Mouse (Mus musculus) right cerebral cortex, postnatal 4 days (tissue): Measurements from ENCODE around the gene Miga2.
A peak's percentile ranks its signal among the peaks of the same experiment; 100 is the strongest.

Experiments
- DNase-seq: peaks from one replicate; pipeline ENCODE4 v3.0.0-alpha.2; 2022

Miga2 gene

DNA sequence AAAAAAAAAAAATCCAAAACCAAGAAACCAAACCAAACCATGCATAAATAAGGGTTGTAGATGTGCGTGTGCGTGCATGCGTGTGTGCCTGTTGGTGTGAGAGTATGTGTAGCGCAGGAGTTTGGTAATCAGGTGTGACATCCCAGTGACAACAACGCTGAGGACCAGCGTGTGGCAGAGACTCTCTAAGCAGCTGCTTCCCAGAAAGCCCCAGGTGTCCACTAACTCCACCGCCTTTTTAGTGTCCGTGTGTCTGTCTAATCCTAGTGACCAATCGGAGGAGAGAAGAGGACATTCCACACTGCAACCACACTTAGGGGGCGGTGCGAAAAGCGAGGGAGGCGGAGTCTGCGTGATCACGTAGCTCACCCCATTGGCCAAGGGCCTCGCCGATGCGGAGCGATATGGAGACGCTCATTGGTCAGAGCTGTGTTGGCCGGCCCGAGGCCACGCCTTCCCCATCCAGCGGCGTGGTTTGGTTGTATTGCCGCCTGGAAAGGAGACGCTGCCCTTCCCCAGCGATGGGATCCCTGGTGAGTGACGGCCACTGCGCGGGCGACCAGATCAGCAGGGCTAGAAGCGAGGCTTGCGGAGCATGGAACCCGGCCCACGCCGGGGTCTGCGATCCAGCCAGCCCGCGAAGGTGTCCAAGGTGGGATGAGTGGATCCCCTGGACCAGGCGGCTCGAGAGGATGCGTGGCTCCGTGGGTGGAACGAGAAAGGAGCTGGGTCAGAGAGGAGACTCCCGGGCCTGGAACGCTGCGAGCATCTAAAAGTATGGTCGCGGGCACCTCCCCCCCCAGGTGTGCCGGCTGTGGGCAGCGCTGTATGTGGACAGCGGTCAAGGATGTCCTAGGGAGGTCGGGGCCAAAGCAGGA is at the start of gene Miga2:
Gene Miga2 (plus strand): TSS at position 461 of the 878 bp plus-strand sequence.
- DNase-seq = peak; percentile 93

DNA sequence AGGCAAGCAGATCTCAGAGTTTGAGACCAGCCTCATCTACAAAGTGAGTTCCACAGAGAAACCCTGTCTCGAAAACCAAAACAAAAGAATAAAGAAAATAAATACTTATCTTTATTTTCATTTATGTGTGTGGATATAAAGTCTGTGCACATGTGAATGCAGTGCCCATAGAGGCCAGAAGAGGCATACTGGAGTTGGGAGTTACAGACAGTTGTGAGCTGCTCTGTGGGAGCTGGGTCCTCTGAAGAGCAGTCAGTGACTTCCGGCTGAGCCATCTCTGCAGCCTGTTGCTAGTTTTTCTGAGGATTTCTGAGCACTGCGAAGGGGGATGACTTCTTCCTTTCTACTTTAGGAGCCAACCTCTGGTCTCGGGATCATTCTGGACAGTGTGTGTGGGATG is 47.9 kb upstream of the Miga2 start:
- DNase-seq = no peak

GRCm38 (mm10) chr2:30316955-30317354 is 47.1 kb upstream of the Miga2 start:
- DNase-seq = no peak

DNA sequence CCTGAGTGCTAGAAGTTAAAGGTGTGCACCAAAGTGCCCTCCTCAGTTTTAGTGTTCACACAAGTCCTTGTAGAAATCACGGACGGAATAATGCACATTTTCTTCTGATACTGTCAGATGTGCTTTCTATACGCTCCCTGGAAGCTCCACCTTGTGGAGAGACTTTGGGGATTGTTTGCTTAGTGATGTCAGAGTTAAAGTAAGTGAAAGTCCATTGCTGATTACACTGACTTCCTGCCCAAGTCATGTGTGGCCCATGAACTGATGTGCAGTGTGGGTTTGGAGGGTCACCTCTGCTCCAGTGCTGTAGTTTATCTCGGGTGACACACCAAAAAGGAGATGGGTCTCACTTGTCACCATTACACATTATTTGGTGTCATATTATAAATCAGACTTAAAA is 44.8 kb upstream of the Miga2 start:
- DNase-seq = no peak

- no peak for DNase-seq
These were observed 40.9 kb upstream of the Miga2 start for GRCm38 (mm10) chr2:30323111-30323510.

- no peak for DNase-seq
These were observed 38.7 kb upstream of the Miga2 start for GRCm38 (mm10) chr2:30325296-30325695.

DNA sequence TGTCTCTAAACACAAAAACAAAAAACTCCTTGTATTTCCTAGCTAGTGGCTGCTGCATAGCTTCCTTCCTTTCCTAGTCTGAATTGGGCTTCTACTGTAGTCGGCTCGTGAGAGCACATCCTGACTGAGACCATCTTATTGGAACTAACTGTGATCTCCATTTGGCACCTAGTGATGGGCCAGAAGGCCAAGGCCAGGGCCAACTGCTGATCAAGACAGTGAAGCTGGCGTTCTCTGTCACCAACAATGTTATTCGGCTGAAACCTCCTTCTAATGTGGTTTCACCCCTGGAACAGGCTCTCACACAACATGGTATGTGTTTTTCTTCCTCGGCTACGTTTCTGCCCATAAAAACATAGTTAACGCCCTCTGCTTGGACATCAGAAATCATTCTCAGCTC is 36.8 kb upstream of the Miga2 start:
- no peak for DNase-seq

- DNase-seq = no peak
These were observed 35.2 kb upstream of the Miga2 start for GRCm38 (mm10) chr2:30328791-30329190.

GRCm38 (mm10) chr2:30335324-30335723 is 28.7 kb upstream of the Miga2 start:
- no peak for DNase-seq

DNA sequence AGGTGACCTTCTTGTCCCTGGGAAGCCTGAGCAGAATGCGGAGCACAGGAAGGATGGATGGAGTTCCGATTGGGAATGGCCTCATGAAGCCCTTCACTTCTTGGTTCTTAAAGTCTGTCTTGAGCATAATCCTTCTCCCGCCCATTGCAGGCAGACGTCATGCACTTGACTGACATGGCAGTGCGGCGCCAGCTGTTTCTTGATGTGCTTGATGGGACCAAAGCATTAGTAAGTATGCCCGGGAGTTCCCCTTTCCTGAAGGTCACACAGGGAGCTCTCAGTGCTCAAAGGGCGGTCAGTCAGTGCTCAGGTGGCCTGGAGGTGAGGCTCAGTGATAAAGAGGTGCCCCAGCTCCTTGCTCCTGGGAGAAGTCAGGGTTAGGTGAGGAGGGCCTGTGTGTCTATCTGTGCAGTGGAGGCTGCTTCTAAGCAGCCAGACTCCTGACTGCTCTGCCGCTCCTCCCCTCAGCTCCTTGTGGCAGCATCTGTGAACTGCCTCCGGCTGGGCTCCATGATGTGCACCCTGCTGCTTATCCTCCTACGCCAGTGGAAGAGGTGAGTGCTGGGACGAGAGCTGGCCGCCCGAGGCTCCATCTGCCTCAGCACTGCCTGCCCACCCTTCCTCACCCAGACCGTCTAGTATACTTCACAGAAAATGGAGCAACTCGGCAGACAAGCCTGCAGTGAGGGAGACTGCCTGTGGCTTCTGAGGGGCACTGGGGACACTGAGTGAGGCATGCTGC is 27.7 kb upstream of the Miga2 start:
- DNase-seq = no peak

DNA sequence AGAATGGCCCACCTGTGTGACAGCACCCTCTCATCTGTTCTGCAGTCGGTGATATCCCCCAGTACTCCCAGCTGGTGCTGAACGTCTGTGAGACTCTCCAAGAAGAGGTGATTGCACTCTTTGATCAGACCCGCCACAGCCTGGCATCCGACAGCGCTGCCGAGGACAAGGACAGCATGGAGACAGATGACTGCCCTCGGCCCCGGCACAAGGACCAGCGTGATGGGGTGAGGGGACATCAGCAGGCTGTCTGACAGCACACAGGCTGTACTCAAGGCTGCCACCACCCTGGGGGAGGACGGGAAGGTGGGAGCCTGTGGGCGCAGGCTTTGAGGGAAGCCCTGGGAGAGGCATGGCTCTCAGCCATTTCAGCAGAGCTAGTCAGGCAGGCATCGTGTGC is 26.9 kb upstream of the Miga2 start:
- DNase-seq = no peak

GRCm38 (mm10) chr2:30342061-30342460 is 22.0 kb upstream of the Miga2 start:
- no peak for DNase-seq

GRCm38 (mm10) chr2:30342544-30342943 is 21.5 kb upstream of the Miga2 start:
- DNase-seq = no peak

- DNase-seq = peak; percentile 55
These were observed 20.4 kb upstream of the Miga2 start for GRCm38 (mm10) chr2:30343601-30344137.

DNA sequence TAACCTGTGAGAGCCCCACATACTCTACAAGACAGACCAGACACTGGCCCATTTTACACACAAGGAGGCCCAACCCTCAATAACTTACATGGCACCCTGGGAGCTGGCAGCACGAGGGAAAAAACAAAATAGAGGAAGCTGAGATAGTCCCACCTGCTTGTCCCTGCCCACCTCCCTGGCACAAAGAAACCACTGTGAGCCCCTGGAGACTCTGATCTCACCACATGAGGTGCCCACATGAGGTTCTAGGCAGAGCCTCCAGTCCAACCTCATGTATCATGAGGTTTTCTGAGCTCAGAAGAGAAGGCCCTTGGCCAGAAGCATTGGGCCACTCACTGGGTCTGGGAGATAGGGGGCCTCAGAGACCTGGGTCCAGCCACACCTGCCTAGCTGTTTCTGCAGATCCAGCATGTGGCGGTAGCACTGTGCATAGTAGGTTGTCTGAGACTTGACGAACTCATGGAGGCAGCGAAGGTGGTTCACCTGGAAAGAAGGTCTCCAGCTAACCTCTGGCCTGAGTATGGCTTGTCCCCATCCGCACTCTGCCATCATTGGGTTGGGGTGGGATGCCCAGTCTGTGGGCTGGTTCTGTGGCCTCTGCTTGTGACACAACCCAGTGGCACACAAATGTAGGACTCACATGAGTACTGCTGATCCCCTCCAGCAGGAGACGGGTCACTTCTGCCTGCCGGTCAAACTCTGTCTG is 17.9 kb upstream of the Miga2 start:
- no peak for DNase-seq

DNA sequence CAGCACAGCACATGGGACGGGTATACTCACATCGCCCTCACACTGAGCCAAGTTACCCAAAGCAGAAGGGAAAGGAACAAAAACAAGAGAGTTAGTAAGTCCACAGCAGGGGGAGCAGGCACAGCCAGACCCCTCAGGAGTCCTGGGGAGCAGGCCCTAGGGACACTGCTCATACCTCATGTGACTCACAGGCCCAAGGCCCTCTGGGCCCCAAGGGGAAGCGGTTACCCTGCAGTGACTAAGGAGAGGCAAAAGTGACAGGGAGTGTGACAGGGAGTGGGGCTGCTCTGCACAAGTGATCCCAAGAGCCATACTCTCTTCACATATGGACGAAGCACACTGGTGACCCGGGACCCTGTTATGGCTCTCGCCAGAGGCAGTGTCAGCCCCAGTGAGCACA is 14.8 kb upstream of the Miga2 start:
- DNase-seq = no peak

DNA sequence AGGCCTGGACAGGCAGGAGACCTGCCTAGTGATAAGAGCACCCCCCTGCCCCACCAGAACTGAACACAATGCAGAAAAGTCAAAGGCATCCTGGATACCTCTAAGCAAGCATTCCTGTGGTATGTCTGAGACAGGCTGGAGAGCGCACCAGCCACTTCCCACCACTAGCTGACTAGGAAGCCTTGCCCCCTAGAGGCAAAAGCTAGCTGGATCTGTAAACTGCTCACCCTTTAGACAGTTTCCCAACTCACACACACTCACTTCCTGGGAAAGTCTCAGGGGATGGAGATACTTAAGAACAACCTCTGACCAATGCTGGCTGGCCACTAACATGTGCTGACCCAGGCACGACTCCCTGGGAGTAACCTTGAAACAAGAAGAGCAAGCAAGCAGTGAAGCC is 12.9 kb upstream of the Miga2 start:
- no peak for DNase-seq

GRCm38 (mm10) chr2:30355861-30356260 is 8.2 kb upstream of the Miga2 start:
- DNase-seq = no peak

GRCm38 (mm10) chr2:30356266-30356665 is 7.8 kb upstream of the Miga2 start:
- no peak for DNase-seq

- DNase-seq = no peak
These were observed 7.1 kb upstream of the Miga2 start for GRCm38 (mm10) chr2:30356906-30357305.

GRCm38 (mm10) chr2:30357552-30358510 is 6.2 kb upstream of the Miga2 start:
- no peak for DNase-seq
